Mouse (Mus musculus): ENCODE results near the gene Aox2. TPM values are rescaled to one million over a fixed set of nuclear protein-coding genes. Genes with fewer than 3 reads are reported as not detected.

Gene Aox2
- polyA plus RNA-seq, 1 experiment from 2014 or later: 0.10 TPM

DNA sequence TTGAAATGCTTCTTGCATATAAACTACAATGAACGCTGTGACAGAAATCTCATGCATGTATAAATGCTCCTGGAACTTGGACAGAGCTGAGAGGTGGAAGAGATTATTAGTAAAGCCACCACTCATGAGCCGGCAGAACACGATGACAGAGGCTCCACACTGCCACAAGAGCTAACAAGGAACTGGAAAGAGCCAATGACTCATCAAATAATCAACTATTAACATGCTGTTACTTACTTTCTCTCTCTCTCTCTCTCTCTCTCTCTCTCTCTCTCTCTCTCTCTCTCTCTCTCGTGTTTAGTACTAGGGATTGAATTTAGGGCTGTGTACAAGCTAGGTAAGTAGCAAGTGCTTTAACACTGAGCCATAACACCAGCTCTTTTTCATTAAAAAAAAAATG is 65.7 kb downstream of the Aox2 start:
- no peak overlapping the region for H3K4me2 ChIP-seq (replicated peaks; ENCODE audit: low read depth, low read length)
- ATAC-seq (ENCODE audit: insufficient number of reproducible peaks, insufficient read depth, low FRiP score, low read depth): no peak
- WGBS: 83% methylated on average over 4 of the region's 4 CpGs
- H3K4me3 ChIP-seq (ENCODE audit: low read depth, low read length): no peak overlapping the region
- no peaks in the 10 kb centered on the region for H3K9me3 ChIP-seq (ENCODE audit: control insufficient read depth, low read depth, low read length)
- no peak overlapping the region for H3K27ac ChIP-seq (ENCODE audit: low read length)
- no peaks in the 10 kb centered on the region for H3K27me3 ChIP-seq (ENCODE audit: control insufficient read depth, insufficient read depth, low read length)
- H3K4me1 ChIP-seq (ENCODE audit: control insufficient read depth, insufficient read depth, low read length): no peaks in the 10 kb centered on the region
- H3K9ac ChIP-seq (replicated peaks; ENCODE audit: low read depth, low read length): no peak overlapping the region
- H3K36me3 ChIP-seq (ENCODE audit: control insufficient read depth, insufficient read depth, low read length): no peaks in the 10 kb centered on the region

DNA sequence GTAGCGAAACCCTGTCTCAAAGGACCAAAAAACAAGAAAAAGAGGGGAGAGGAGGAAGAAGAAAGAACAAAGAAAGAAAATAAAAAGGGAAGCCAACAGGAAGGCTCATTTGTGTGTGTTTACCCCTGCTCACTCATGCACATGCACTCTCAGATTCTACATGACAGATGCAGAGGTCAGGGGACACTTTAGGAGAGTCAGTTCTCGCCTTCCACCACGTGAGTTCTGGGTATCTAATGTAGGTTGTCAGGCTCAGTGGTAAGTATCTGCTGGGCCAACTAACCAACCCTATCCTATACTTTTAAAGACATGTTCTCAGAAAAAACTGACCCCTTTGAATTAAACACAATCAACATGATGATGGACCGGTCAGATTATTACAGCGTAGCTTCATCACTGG is 66.4 kb downstream of the Aox2 start:
- no peaks in the 10 kb centered on the region for H3K36me3 ChIP-seq (ENCODE audit: control insufficient read depth, insufficient read depth, low read length)
- no peak overlapping the region for H3K4me3 ChIP-seq (ENCODE audit: low read depth, low read length)
- WGBS: 80% methylated on average over 5 of the region's 5 CpGs
- ATAC-seq (ENCODE audit: insufficient number of reproducible peaks, insufficient read depth, low FRiP score, low read depth): no peak
- H3K4me2 ChIP-seq (replicated peaks; ENCODE audit: low read depth, low read length): no peak overlapping the region
- no peak overlapping the region for H3K27ac ChIP-seq (ENCODE audit: low read length)
- H3K4me1 ChIP-seq (ENCODE audit: control insufficient read depth, insufficient read depth, low read length): no peaks in the 10 kb centered on the region
- H3K9ac ChIP-seq (replicated peaks; ENCODE audit: low read depth, low read length): no peak overlapping the region
- no peaks in the 10 kb centered on the region for H3K27me3 ChIP-seq (ENCODE audit: control insufficient read depth, insufficient read depth, low read length)
- no peaks in the 10 kb centered on the region for H3K9me3 ChIP-seq (ENCODE audit: control insufficient read depth, low read depth, low read length)

DNA sequence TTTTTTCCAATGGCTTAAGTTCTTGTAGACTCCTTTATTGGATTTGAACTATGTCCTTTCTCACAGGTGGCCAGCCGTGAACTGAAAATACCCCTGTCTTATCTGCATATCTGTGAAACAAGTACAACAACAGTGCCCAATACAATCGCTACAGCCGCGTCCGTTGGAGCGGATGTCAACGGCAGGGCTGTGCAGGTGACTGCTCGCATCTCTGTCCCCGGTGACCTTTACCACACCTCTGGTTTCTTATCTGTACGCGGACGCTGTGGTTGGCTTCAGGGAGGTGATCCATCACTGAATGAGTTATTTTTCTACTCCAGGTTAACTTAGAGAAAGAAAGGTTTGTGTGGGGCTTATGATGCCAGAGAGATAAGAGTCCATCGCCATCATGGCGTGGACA is 68.0 kb downstream of the Aox2 start:
- Histone ChIP-seq H3K9me3 (ENCODE audit: control insufficient read depth, low read depth, low read length) (no peaks in the 10 kb centered on the region), H3K4me1 (ENCODE audit: control insufficient read depth, insufficient read depth, low read length) (no peaks in the 10 kb centered on the region), H3K9ac (replicated peaks; ENCODE audit: low read depth, low read length) (no peak overlapping the region), H3K4me3 (ENCODE audit: low read depth, low read length) (no peak overlapping the region), H3K27ac (ENCODE audit: low read length) (no peak overlapping the region), H3K27me3 (ENCODE audit: control insufficient read depth, insufficient read depth, low read length) (no peaks in the 10 kb centered on the region), H3K4me2 (replicated peaks; ENCODE audit: low read depth, low read length) (no peak overlapping the region), H3K36me3 (ENCODE audit: control insufficient read depth, insufficient read depth, low read length) (no peaks in the 10 kb centered on the region)
- ATAC-seq (ENCODE audit: insufficient number of reproducible peaks, insufficient read depth, low FRiP score, low read depth): no peak
- 52% methylated on average over 14 of the region's 14 CpGs for WGBS

DNA sequence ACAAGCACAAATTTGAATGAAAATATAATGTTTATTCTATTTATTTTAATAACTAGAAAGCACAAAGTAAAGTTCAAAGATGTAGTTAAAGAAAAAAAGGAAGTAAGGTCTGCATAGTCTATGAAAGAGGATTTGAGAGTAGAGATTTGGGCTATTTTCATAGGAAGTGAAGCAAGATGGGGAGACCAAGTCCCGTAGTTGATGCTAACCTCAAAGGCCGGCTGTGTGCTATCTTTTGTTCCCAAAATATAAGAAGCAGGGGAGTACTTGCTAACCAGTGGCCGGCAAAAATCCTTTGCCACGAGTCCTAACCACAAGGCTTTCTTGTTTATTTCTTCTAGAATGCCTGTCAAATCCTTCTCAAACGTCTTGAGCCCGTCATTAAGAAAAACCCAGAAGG is 70.6 kb downstream of the Aox2 start:
- no peak overlapping the region for H3K4me3 ChIP-seq (ENCODE audit: low read depth, low read length)
- H3K27me3 ChIP-seq (ENCODE audit: control insufficient read depth, insufficient read depth, low read length): no peaks in the 10 kb centered on the region
- H3K36me3 ChIP-seq (ENCODE audit: control insufficient read depth, insufficient read depth, low read length): no peaks in the 10 kb centered on the region
- no peaks in the 10 kb centered on the region for H3K4me1 ChIP-seq (ENCODE audit: control insufficient read depth, insufficient read depth, low read length)
- no peak overlapping the region for H3K4me2 ChIP-seq (replicated peaks; ENCODE audit: low read depth, low read length)
- H3K9me3 ChIP-seq (ENCODE audit: control insufficient read depth, low read depth, low read length): no peaks in the 10 kb centered on the region
- no peak overlapping the region for H3K9ac ChIP-seq (replicated peaks; ENCODE audit: low read depth, low read length)
- H3K27ac ChIP-seq (ENCODE audit: low read length): no peak overlapping the region
- ATAC-seq (ENCODE audit: insufficient number of reproducible peaks, insufficient read depth, low FRiP score, low read depth): no peak
- 68% methylated on average over 6 of the region's 6 CpGs for WGBS

DNA sequence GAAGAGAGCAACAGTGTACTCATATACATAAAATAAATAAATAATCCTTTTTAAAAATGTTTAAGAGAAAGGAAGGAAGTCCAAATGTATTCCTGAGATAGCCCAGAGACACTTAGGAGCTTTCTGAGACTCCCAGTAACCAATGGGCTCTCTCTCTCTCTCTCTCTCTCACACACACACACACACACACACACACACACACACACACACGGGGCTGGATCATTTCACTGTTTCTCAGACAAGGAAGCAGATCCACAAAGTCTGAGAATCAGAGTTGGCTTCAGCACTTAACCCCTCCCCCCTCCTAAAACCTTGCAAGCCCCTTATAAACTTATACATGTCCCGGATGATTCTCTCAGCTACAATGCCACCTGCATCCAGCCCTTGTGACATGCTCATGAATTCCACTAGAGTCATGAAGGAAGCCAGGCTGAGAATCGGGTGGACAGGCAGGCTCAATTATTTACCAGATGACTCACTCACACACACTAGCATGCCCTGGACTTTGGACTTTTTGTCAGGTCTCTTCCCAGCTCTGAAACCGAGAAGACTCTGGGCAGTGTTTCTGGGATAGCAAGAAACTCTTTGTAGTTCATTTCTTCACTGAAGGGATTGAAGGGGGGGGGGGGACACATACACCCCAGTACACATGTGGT is 75.2 kb downstream of the Aox2 start:
- ATAC-seq (ENCODE audit: insufficient number of reproducible peaks, insufficient read depth, low FRiP score, low read depth): peak; percentile 89
- Histone ChIP-seq H3K4me2 (replicated peaks; ENCODE audit: low read depth, low read length) (no peak overlapping the region), H3K27me3 (ENCODE audit: control insufficient read depth, insufficient read depth, low read length) (no peaks in the 10 kb centered on the region), H3K4me1 (ENCODE audit: control insufficient read depth, insufficient read depth, low read length) (no peaks in the 10 kb centered on the region), H3K9ac (replicated peaks; ENCODE audit: low read depth, low read length) (no peak overlapping the region), H3K4me3 (ENCODE audit: low read depth, low read length) (no peak overlapping the region), H3K36me3 (ENCODE audit: control insufficient read depth, insufficient read depth, low read length) (no peaks in the 10 kb centered on the region), H3K9me3 (ENCODE audit: control insufficient read depth, low read depth, low read length) (no peaks in the 10 kb centered on the region), H3K27ac (ENCODE audit: low read length) (peak overlapping the region; percentile 30; the same call in 1 of the 2 replicates)
- 36% methylated on average over 4 of the region's 4 CpGs for WGBS

DNA sequence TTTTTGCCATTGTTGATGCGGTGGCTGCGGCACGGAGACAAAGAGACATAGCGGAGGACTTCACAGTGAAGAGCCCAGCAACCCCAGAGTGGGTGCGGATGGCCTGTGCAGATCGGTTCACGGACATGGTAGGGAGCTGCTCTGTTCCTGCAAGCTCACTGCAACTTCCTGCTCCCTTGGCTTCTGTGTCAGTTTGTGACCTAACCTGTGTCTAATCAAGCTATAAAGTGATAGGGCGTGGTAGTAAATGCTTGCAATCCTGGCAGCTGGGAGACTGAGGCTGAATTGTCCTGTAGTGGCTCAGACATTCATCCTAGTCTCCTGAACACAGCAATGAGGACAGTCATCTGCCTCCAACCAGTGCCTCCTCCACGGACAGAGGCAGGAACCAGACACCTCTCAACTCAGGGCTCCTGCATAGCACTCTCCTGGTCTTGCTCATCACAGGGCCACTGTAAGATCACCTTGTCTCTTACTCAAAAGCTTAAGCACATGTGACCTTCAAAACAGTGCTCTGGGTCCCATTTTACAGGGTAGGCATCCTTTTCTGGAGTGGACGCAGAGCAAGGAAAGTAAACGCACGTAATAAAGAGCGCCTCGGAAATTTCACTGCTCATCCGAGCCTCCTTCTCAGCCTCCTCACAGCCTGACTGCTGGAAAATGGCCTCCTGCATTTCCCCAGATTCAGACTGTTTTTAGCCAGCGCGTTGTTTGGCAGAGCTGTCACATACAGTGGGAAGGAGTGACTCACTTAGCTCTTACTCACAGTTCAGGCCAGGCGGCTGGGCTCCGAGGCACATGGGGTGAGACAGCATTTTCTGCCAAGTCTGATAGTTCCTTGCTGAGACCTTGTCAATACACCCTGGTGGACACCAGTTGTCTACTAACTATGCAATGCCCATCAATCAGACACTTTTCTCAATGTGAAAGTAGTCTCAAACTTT is 81.1 kb downstream of the Aox2 start:
- Histone ChIP-seq H3K4me3 (ENCODE audit: low read depth, low read length) (no peak overlapping the region), H3K9me3 (ENCODE audit: control insufficient read depth, low read depth, low read length) (no peaks in the 10 kb centered on the region), H3K36me3 (ENCODE audit: control insufficient read depth, insufficient read depth, low read length) (no peaks in the 10 kb centered on the region), H3K9ac (replicated peaks; ENCODE audit: low read depth, low read length) (no peak overlapping the region), H3K27ac (ENCODE audit: low read length) (no peak overlapping the region), H3K4me2 (replicated peaks; ENCODE audit: low read depth, low read length) (no peak overlapping the region), H3K27me3 (ENCODE audit: control insufficient read depth, insufficient read depth, low read length) (no peaks in the 10 kb centered on the region), H3K4me1 (ENCODE audit: control insufficient read depth, insufficient read depth, low read length) (no peaks in the 10 kb centered on the region)
- no peak for ATAC-seq (ENCODE audit: insufficient number of reproducible peaks, insufficient read depth, low FRiP score, low read depth)
- WGBS: 76% methylated on average over 19 of the region's 19 CpGs

DNA sequence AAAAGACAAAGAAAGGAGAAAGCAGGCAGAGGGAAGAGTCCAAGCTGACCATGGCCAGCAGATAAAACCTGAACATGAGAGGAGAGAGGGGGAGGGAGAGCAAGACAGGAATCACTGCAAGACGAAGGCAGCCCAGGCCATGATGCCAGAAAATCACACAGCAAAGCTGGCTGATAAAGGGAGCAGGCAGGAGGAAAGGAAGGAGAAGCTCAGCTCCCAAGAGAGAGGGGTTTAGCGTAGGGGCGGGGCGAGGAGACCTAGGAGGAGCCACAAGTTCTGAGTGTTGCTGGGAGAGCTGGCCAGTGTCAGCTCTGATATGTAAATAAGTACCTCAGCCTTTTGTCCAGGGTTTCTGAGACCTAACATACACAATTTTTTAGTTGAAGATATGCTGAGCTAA is 84.2 kb downstream of the Aox2 start:
- Histone ChIP-seq H3K4me2 (replicated peaks; ENCODE audit: low read depth, low read length) (no peak overlapping the region), H3K4me3 (ENCODE audit: low read depth, low read length) (no peak overlapping the region), H3K36me3 (ENCODE audit: control insufficient read depth, insufficient read depth, low read length) (no peaks in the 10 kb centered on the region), H3K27ac (ENCODE audit: low read length) (no peak overlapping the region), H3K27me3 (ENCODE audit: control insufficient read depth, insufficient read depth, low read length) (no peaks in the 10 kb centered on the region), H3K9ac (replicated peaks; ENCODE audit: low read depth, low read length) (no peak overlapping the region), H3K4me1 (ENCODE audit: control insufficient read depth, insufficient read depth, low read length) (no peaks in the 10 kb centered on the region), H3K9me3 (ENCODE audit: control insufficient read depth, low read depth, low read length) (no peaks in the 10 kb centered on the region)
- ATAC-seq (ENCODE audit: insufficient number of reproducible peaks, insufficient read depth, low FRiP score, low read depth): no peak
- WGBS: 50% methylated on average over 4 of the region's 4 CpGs

DNA sequence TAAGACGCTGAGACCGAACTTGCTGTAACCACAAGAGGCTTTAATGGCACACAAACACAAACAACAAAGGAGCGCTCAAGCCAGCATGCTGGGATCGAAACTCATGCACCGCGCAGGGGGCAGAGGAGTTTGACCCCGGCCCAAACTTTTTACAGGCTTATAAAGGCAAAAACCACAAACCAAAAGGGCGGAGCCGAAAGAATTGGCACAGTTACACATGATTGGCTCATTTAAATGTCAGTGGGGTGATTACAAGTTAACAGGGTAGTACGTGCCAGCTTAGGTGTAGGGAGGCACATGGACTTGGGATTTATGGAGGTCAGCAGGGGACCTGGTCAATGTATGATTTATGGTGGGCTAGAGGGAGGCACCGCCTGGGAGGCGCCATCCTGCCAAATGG is 86.4 kb downstream of the Aox2 start:
- Histone ChIP-seq H3K27me3 (ENCODE audit: control insufficient read depth, insufficient read depth, low read length) (no peaks in the 10 kb centered on the region), H3K4me2 (replicated peaks; ENCODE audit: low read depth, low read length) (no peak overlapping the region), H3K4me1 (ENCODE audit: control insufficient read depth, insufficient read depth, low read length) (no peaks in the 10 kb centered on the region), H3K27ac (ENCODE audit: low read length) (no peak overlapping the region), H3K9ac (replicated peaks; ENCODE audit: low read depth, low read length) (no peak overlapping the region), H3K4me3 (ENCODE audit: low read depth, low read length) (no peak overlapping the region), H3K9me3 (ENCODE audit: control insufficient read depth, low read depth, low read length) (no peaks in the 10 kb centered on the region), H3K36me3 (ENCODE audit: control insufficient read depth, insufficient read depth, low read length) (no peaks in the 10 kb centered on the region)
- WGBS: 94% methylated on average over 12 of the region's 12 CpGs
- ATAC-seq (ENCODE audit: insufficient number of reproducible peaks, insufficient read depth, low FRiP score, low read depth): no peak
